Mouse (Mus musculus) stomach, embryonic 16.5 days (tissue): ENCODE results near the gene Lrrfip2. TPM values are rescaled to one million over a fixed set of nuclear protein-coding genes. Genes with fewer than 3 reads are reported as not detected.
A peak's percentile ranks its signal among the peaks of the same experiment; 100 is the strongest.

Experiments used
- ATAC-seq: fragments of 200-750 bp; cut with Nextera tagmentation; 2 replicates; pipeline ENCODE4 v1.8.0; 2017; ENCODE audit warnings: moderate number of reproducible peaks, moderate TSS enrichment; ENCODE audit not compliant: insufficient read depth, low FRiP score
- H3K27ac ChIP-seq: fragments of 300-500 bp; sonication (generic); 2 replicates; pipeline ENCODE4 v1.5.1; 2014; ENCODE audit warnings: low read length
- H3K27me3 ChIP-seq: fragments of 300-500 bp; sonication (generic); 2 replicates; pipeline ENCODE4 v1.6.1; 2014; ENCODE audit warnings: low read length, control low read depth, mixed read lengths; ENCODE audit not compliant: control insufficient read depth, insufficient read depth
- H3K36me3 ChIP-seq: fragments of 300-500 bp; sonication (generic); 2 replicates; pipeline ENCODE4 v1.6.1; 2014; ENCODE audit warnings: low read length; ENCODE audit not compliant: control insufficient read depth, insufficient read depth
- H3K4me1 ChIP-seq: fragments of 300-500 bp; sonication (generic); 2 replicates; pipeline ENCODE4 v1.6.1; 2014; ENCODE audit warnings: low read length, control low read depth, mixed read lengths; ENCODE audit not compliant: control insufficient read depth, insufficient read depth
- H3K4me2 ChIP-seq: fragments of 300-500 bp; sonication (generic); 2 replicates; pipeline ENCODE4 v1.6.1; 2014; ENCODE audit warnings: low read depth, low read length, mixed read lengths
- H3K4me3 ChIP-seq: fragments of 300-500 bp; sonication (generic); replicated peaks from 2 replicates; pipeline ENCODE4 v1.5.1; 2014; ENCODE audit warnings: mild to moderate bottlenecking, low read length
- H3K9ac ChIP-seq: fragments of 300-500 bp; sonication (generic); 2 replicates; pipeline ENCODE4 v1.6.1; 2014; ENCODE audit warnings: low read length
- H3K9me3 ChIP-seq: fragments of 300-500 bp; sonication (generic); replicated peaks from 2 replicates; pipeline ENCODE4 v1.6.1; 2016; ENCODE audit warnings: low read length, control low read depth; ENCODE audit not compliant: control insufficient read depth
- WGBS: fragments of 180-500 bp; shearing (Covaris S2); extraction: QIAGEN DNeasy Blood & Tissue Kit; methylation state at CpG from one replicate; pipeline ENCODE4 v1.1.7; 2014; 5-methylcytosine and 5-hydroxymethylcytosine counted together
- polyA plus RNA-seq: library from polyadenylated mRNA; unstranded; fragments of >200 nt; fragmentation: Nextera tagmentation; extraction: Ambion mirVana; gene quantifications from 2 replicates; pipeline ENCODE4 v1.2.1, GENCODE M21; 2015

Gene Lrrfip2
- polyA plus RNA-seq, 1 experiment from 2014 or later, result 34.9 TPM

GRCm38 (mm10) chr9:111146216-111146798, 28.9 kb downstream of the Lrrfip2 start:
- H3K9ac ChIP-seq, result no peak overlapping the region
- H3K36me3 ChIP-seq, result no peaks in the 10 kb centered on the region
- no peak for ATAC-seq
- no peak overlapping the region for H3K4me2 ChIP-seq
- no peak overlapping the region for H3K27ac ChIP-seq
- peaks cover 15% of the 10 kb centered on the region for H3K4me1 ChIP-seq
- WGBS, result 82% methylated on average over 7 of the region's 7 CpGs
- no peak overlapping the region for H3K4me3 ChIP-seq
- H3K9me3 ChIP-seq, result no peaks in the 10 kb centered on the region
- H3K27me3 ChIP-seq, result no peaks in the 10 kb centered on the region

DNA sequence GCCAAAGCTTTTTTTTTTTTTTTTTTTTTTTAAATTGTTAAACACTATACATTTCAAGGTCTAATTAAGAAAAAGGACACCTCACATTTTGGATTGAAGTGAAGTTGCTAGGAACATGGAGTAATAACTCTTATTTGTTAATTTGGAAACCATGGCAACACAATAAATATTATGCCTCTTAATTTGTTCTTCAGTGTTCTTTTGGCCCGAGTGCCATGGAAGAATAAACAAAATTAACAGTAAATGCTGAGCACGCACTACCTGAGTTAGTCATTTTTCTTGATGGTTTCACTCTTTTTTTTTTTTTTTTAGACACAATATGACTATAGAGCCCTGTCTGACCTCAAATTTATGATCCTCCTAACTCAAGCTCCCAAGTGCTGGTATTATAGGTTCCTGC, 30.6 kb downstream of the Lrrfip2 start:
- no peak overlapping the region for H3K4me2 ChIP-seq
- 43% methylated on average over 2 of the region's 2 CpGs for WGBS
- ATAC-seq, result no peak
- H3K27me3 ChIP-seq, result no peaks in the 10 kb centered on the region
- no peaks in the 10 kb centered on the region for H3K9me3 ChIP-seq
- H3K9ac ChIP-seq, result no peak overlapping the region
- peak overlapping the region; percentile 33; the same call in 1 of the 2 replicates for H3K27ac ChIP-seq
- peaks cover 15% of the 10 kb centered on the region for H3K4me1 ChIP-seq
- H3K36me3 ChIP-seq, result no peaks in the 10 kb centered on the region
- no peak overlapping the region for H3K4me3 ChIP-seq

- Histone ChIP-seq H3K36me3 (no peaks in the 10 kb centered on the region), H3K4me2 (no peak overlapping the region), H3K9ac (no peak overlapping the region), H3K27ac (peak overlapping the region; percentile 55), H3K9me3 (no peaks in the 10 kb centered on the region), H3K27me3 (no peaks in the 10 kb centered on the region), H3K4me1 (peaks cover 15% of the 10 kb centered on the region), H3K4me3 (no peak overlapping the region)
- peak; percentile 47; the same call in 1 of the 2 replicates for ATAC-seq
- 32% methylated on average over 2 of the region's 2 CpGs for WGBS
These were observed 31.0 kb downstream of the Lrrfip2 start for GRCm38 (mm10) chr9:111148414-111148813.

DNA sequence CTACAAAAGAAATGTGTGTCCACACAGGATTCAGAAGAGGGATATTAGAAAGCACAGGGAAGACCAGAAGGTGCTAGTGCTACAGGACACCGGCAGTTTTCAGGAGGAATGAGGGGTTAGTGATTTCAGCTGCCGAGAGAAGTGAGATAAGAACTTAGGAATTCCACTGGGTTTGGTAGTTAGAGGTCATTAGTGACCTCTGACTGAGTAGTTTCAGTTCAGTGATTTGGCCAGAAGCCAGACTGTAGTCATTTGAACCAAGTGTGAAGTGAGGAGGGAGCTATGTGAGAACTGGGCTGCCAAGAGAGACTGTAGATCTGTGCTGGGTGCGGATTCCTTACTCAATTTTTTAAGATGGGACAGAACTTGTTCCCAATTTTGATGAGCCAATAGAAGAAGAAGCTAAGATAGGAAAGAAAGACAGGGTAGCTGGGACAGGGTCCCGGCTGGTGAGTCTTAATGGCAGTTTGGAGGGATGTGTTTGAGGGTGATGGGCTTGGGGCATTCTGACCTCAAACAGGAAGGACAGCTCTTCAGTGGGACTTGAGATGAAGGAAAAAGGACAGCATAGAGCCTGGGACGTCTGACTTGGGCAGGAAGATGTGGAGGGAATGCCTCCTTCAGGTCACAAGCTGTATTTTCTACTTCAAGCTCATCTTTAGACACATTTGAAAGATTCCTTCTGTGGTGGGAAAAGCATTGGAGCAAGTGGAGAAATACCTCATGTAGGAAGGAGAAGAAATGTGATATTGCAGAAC, 32.0 kb downstream of the Lrrfip2 start:
- 41% methylated on average over 5 of the region's 5 CpGs for WGBS

DNA sequence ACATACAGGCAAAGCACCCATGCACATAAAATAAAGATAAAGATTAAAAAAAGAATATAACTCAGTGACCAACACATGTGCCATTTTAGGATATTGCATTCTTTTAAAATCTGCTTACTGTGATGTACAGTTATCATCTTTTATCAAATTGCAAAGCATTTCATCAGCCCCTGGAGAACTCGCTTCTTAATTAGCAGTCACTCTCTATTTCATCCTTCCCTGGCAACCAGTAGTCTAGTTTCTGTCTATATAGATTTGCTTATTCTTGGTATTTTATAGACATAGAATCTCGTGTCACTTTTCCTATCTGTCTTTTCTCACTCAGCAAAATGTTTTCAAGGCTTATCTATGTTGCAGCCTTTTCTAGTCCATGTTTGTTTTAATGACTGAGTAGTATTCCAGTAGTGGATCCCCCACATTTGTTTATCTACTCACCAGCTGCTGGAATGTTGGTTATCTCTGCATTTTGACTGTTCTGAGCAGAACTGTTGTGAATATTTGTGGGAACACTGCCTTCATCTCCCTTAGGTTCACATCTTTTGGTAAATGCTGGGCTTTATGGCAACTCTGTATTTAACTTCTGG, 35.0 kb downstream of the Lrrfip2 start:
- Histone ChIP-seq H3K4me1 (peaks cover 17% of the 10 kb centered on the region), H3K9me3 (no peaks in the 10 kb centered on the region), H3K27ac (no peak overlapping the region), H3K4me3 (no peak overlapping the region), H3K36me3 (no peaks in the 10 kb centered on the region), H3K4me2 (no peak overlapping the region), H3K27me3 (no peaks in the 10 kb centered on the region), H3K9ac (no peak overlapping the region)
- 78% methylated on average over 2 of the region's 2 CpGs for WGBS
- no peak for ATAC-seq

More for the DNA sequence above, 32.0 kb downstream of the Lrrfip2 start:
- peaks cover 15% of the 10 kb centered on the region for H3K4me1 ChIP-seq
- H3K27ac ChIP-seq, result peak overlapping the region; percentile 55
- H3K36me3 ChIP-seq, result no peaks in the 10 kb centered on the region
- H3K4me3 ChIP-seq, result no peak overlapping the region
- no peak overlapping the region for H3K9ac ChIP-seq
- ATAC-seq, result peak; percentile 88
- H3K9me3 ChIP-seq, result no peaks in the 10 kb centered on the region
- no peak overlapping the region for H3K4me2 ChIP-seq
- no peaks in the 10 kb centered on the region for H3K27me3 ChIP-seq

DNA sequence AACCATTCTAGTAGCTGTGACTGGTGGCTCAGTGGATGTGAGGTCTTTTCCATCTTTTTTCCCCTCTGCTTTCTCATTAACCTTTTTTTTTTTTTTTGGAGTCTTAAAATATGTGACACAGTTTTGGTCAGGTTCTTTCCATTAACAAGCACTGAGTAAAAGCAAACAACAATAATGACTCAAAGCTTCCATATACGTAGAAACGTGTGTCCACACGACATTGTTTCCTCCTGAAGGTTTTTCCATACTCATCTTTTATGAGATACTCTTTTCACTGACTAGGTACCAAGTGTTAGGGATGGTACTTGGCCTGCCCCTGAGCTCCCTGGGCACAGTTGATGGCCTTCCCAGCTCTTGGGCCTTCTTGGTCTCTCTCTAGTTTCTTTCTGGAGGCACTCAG, 35.6 kb downstream of the Lrrfip2 start:
- H3K9ac ChIP-seq, result no peak overlapping the region
- H3K27me3 ChIP-seq, result no peaks in the 10 kb centered on the region
- ATAC-seq, result no peak
- no peak overlapping the region for H3K27ac ChIP-seq
- WGBS, result 92% methylated on average over 3 of the region's 3 CpGs
- no peaks in the 10 kb centered on the region for H3K9me3 ChIP-seq
- H3K4me1 ChIP-seq, result peaks cover 17% of the 10 kb centered on the region
- H3K4me3 ChIP-seq, result no peak overlapping the region
- H3K4me2 ChIP-seq, result no peak overlapping the region
- H3K36me3 ChIP-seq, result no peaks in the 10 kb centered on the region

DNA sequence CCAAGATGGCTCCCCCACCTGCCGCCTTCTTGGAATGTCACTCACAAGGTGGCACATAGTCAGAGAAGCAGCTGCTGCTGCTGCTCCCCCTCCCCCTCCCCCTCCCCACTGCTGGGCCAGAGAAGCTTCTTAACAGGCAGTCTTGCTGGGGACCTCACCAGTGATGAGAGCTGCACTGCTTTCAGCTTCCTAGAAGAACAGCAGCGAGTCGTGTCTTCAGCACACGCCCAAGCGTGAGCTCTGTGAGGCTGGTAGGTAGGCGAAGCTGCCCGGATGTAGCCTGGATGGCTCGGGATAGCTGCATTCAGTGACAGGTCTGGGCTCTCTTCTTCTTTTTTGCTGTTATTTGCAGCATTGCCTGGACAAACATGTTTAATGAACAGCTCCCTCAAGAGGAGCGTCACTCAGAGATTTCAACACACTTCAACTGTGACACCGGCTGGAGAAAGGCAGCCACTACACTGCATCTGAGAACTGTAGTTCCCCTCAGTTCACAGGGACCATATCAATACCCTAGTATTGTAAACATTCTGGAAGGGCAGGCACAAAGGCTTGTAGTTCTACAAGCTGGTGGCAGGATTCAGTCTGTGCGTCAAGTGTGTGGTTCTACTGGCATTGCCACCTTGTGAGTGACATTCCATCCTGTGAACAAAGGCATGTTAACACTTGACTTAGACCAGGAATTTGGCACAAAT, 38.5 kb downstream of the Lrrfip2 start:
- no peaks in the 10 kb centered on the region for H3K27me3 ChIP-seq
- H3K9me3 ChIP-seq, result no peaks in the 10 kb centered on the region
- H3K27ac ChIP-seq, result peak overlapping the region; percentile 81
- H3K36me3 ChIP-seq, result no peaks in the 10 kb centered on the region
- 0 out of 2 replicates have a peak, but pooled peaks cover 3% of the 10 kb centered on the region for H3K4me1 ChIP-seq
- WGBS, result 70% methylated on average over 11 of the region's 11 CpGs
- H3K4me3 ChIP-seq, result no peak overlapping the region
- H3K4me2 ChIP-seq, result no peak overlapping the region
- H3K9ac ChIP-seq, result 0 out of 2 replicates have a peak overlapping the region, but pooled peaks have one; percentile 14
- peak; percentile 73; the same call in 1 of the 2 replicates for ATAC-seq

DNA sequence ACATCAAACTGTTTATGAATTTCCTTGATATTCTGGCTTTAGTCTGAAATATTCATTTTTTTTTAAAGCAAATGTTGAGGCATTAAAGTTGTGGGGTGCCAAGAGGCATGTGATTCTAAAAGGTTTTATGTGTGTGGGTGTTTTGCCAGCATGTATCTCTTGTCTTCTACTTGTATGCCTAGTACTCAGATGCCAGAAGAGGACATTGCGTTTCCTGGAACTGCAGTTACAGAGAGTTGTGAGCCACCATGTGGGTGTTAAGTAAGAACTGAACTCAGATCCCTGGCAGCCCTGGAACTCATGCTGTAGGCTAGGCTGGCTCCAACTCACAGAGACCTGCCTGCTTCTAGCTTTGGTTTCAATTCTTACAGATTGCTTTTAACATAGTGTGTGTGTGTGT, 42.2 kb downstream of the Lrrfip2 start:
- Histone ChIP-seq H3K36me3 (peaks cover 8% of the 10 kb centered on the region; the same call in 1 of the 2 replicates), H3K4me1 (0 out of 2 replicates have a peak, but pooled peaks cover 3% of the 10 kb centered on the region), H3K9ac (no peak overlapping the region), H3K27me3 (no peaks in the 10 kb centered on the region), H3K27ac (no peak overlapping the region), H3K9me3 (no peaks in the 10 kb centered on the region), H3K4me2 (no peak overlapping the region), H3K4me3 (no peak overlapping the region)
- no peak for ATAC-seq
- 87% methylated on average over 1 of the region's 1 CpGs for WGBS
